Mouse (Mus musculus): ENCODE results near the gene Hs2st1. TPM values are rescaled to one million over a fixed set of nuclear protein-coding genes. Genes with fewer than 3 reads are reported as not detected.
A peak's percentile ranks its signal among the peaks of the same experiment; 100 is the strongest.

The Hs2st1 gene
- polyA plus RNA-seq, 1 experiment from 2014 or later: 6.2 TPM

GRCm38 (mm10) chr3:144448977-144449376, 121.0 kb downstream of the Hs2st1 start:
- peaks cover 10% of the 10 kb centered on the region; the same call in 1 of the 2 replicates for H3K4me1 ChIP-seq (ENCODE audit: control insufficient read depth, insufficient read depth, low read length)
- H3K4me3 ChIP-seq (ENCODE audit: low read length): no peak overlapping the region
- H3K9ac ChIP-seq (ENCODE audit: low read depth, low read length): no peak overlapping the region
- WGBS: 93% methylated on average over 6 of the region's 6 CpGs
- H3K9me3 ChIP-seq (ENCODE audit: control insufficient read depth, low read length): no peaks in the 10 kb centered on the region
- ATAC-seq: no peak
- no peak overlapping the region for H3K4me2 ChIP-seq (ENCODE audit: low read depth, low read length)
- H3K27me3 ChIP-seq (replicated peaks; ENCODE audit: control insufficient read depth, insufficient read depth, low read length): no peaks in the 10 kb centered on the region
- no peak overlapping the region for H3K27ac ChIP-seq (ENCODE audit: low read length)
- H3K36me3 ChIP-seq (ENCODE audit: control insufficient read depth, insufficient read depth, low read length): no peaks in the 10 kb centered on the region

- ATAC-seq: no peak
- H3K36me3 ChIP-seq (ENCODE audit: control insufficient read depth, insufficient read depth, low read length): no peaks in the 10 kb centered on the region
- no peak overlapping the region for H3K27ac ChIP-seq (ENCODE audit: low read length)
- no peaks in the 10 kb centered on the region for H3K27me3 ChIP-seq (replicated peaks; ENCODE audit: control insufficient read depth, insufficient read depth, low read length)
- H3K4me2 ChIP-seq (ENCODE audit: low read depth, low read length): no peak overlapping the region
- H3K9me3 ChIP-seq (ENCODE audit: control insufficient read depth, low read length): no peaks in the 10 kb centered on the region
- 92% methylated on average over 9 of the region's 9 CpGs for WGBS
- peaks cover 8% of the 10 kb centered on the region; the same call in 1 of the 2 replicates for H3K4me1 ChIP-seq (ENCODE audit: control insufficient read depth, insufficient read depth, low read length)
- no peak overlapping the region for H3K4me3 ChIP-seq (ENCODE audit: low read length)
- H3K9ac ChIP-seq (ENCODE audit: low read depth, low read length): no peak overlapping the region
Measured at GRCm38 (mm10) chr3:144447917-144448316, 122.1 kb downstream of the Hs2st1 start.

- ATAC-seq: peak; percentile 73
- no peak overlapping the region for H3K4me3 ChIP-seq (ENCODE audit: low read length)
- no peaks in the 10 kb centered on the region for H3K36me3 ChIP-seq (ENCODE audit: control insufficient read depth, insufficient read depth, low read length)
- H3K27ac ChIP-seq (ENCODE audit: low read length): no peak overlapping the region
- no peak overlapping the region for H3K9ac ChIP-seq (ENCODE audit: low read depth, low read length)
- H3K4me2 ChIP-seq (ENCODE audit: low read depth, low read length): no peak overlapping the region
- WGBS: 58% methylated on average over 14 of the region's 14 CpGs
- H3K4me1 ChIP-seq (ENCODE audit: control insufficient read depth, insufficient read depth, low read length): peaks cover 8% of the 10 kb centered on the region; the same call in 1 of the 2 replicates
- no peaks in the 10 kb centered on the region for H3K27me3 ChIP-seq (replicated peaks; ENCODE audit: control insufficient read depth, insufficient read depth, low read length)
- H3K9me3 ChIP-seq (ENCODE audit: control insufficient read depth, low read length): no peaks in the 10 kb centered on the region
Measured at GRCm38 (mm10) chr3:144446081-144446634, 123.8 kb downstream of the Hs2st1 start.

GRCm38 (mm10) chr3:144437871-144438398, 132.0 kb downstream of the Hs2st1 start:
- no peak overlapping the region for H3K4me2 ChIP-seq (ENCODE audit: low read depth, low read length)
- no peaks in the 10 kb centered on the region for H3K27me3 ChIP-seq (replicated peaks; ENCODE audit: control insufficient read depth, insufficient read depth, low read length)
- WGBS: 92% methylated on average over 14 of the region's 14 CpGs
- H3K9ac ChIP-seq (ENCODE audit: low read depth, low read length): no peak overlapping the region
- no peaks in the 10 kb centered on the region for H3K9me3 ChIP-seq (ENCODE audit: control insufficient read depth, low read length)
- no peaks in the 10 kb centered on the region for H3K4me1 ChIP-seq (ENCODE audit: control insufficient read depth, insufficient read depth, low read length)
- H3K27ac ChIP-seq (ENCODE audit: low read length): no peak overlapping the region
- H3K36me3 ChIP-seq (ENCODE audit: control insufficient read depth, insufficient read depth, low read length): no peaks in the 10 kb centered on the region
- no peak for ATAC-seq
- no peak overlapping the region for H3K4me3 ChIP-seq (ENCODE audit: low read length)

- no peak overlapping the region for H3K27ac ChIP-seq (ENCODE audit: low read length)
- H3K4me2 ChIP-seq (ENCODE audit: low read depth, low read length): no peak overlapping the region
- H3K4me1 ChIP-seq (ENCODE audit: control insufficient read depth, insufficient read depth, low read length): no peaks in the 10 kb centered on the region
- no peaks in the 10 kb centered on the region for H3K27me3 ChIP-seq (replicated peaks; ENCODE audit: control insufficient read depth, insufficient read depth, low read length)
- H3K36me3 ChIP-seq (ENCODE audit: control insufficient read depth, insufficient read depth, low read length): no peaks in the 10 kb centered on the region
- WGBS: 77% methylated on average over 3 of the region's 3 CpGs
- no peak overlapping the region for H3K4me3 ChIP-seq (ENCODE audit: low read length)
- no peak for ATAC-seq
- H3K9me3 ChIP-seq (ENCODE audit: control insufficient read depth, low read length): no peaks in the 10 kb centered on the region
- H3K9ac ChIP-seq (ENCODE audit: low read depth, low read length): no peak overlapping the region
Measured at GRCm38 (mm10) chr3:144436076-144436475, 133.9 kb downstream of the Hs2st1 start.

- H3K9me3 ChIP-seq (ENCODE audit: control insufficient read depth, low read length): no peaks in the 10 kb centered on the region
- no peaks in the 10 kb centered on the region for H3K36me3 ChIP-seq (ENCODE audit: control insufficient read depth, insufficient read depth, low read length)
- no peak overlapping the region for H3K4me2 ChIP-seq (ENCODE audit: low read depth, low read length)
- 90% methylated on average over 16 of the region's 16 CpGs for WGBS
- H3K4me3 ChIP-seq (ENCODE audit: low read length): no peak overlapping the region
- no peak overlapping the region for H3K27ac ChIP-seq (ENCODE audit: low read length)
- no peak for ATAC-seq
- H3K27me3 ChIP-seq (replicated peaks; ENCODE audit: control insufficient read depth, insufficient read depth, low read length): no peaks in the 10 kb centered on the region
- H3K9ac ChIP-seq (ENCODE audit: low read depth, low read length): no peak overlapping the region
- no peaks in the 10 kb centered on the region for H3K4me1 ChIP-seq (ENCODE audit: control insufficient read depth, insufficient read depth, low read length)
Measured at GRCm38 (mm10) chr3:144435281-144435680, 134.7 kb downstream of the Hs2st1 start.

- Histone ChIP-seq H3K9ac (ENCODE audit: low read depth, low read length) (no peak overlapping the region), H3K36me3 (ENCODE audit: control insufficient read depth, insufficient read depth, low read length) (no peaks in the 10 kb centered on the region), H3K4me2 (ENCODE audit: low read depth, low read length) (no peak overlapping the region), H3K4me1 (ENCODE audit: control insufficient read depth, insufficient read depth, low read length) (no peaks in the 10 kb centered on the region), H3K9me3 (ENCODE audit: control insufficient read depth, low read length) (no peaks in the 10 kb centered on the region), H3K27ac (ENCODE audit: low read length) (no peak overlapping the region), H3K4me3 (ENCODE audit: low read length) (no peak overlapping the region), H3K27me3 (replicated peaks; ENCODE audit: control insufficient read depth, insufficient read depth, low read length) (no peaks in the 10 kb centered on the region)
- ATAC-seq: no peak
- 90% methylated on average over 17 of the region's 17 CpGs for WGBS
Measured at GRCm38 (mm10) chr3:144434276-144434675, 135.7 kb downstream of the Hs2st1 start.

GRCm38 (mm10) chr3:144433039-144433438, 136.9 kb downstream of the Hs2st1 start:
- Histone ChIP-seq H3K4me1 (ENCODE audit: control insufficient read depth, insufficient read depth, low read length) (no peaks in the 10 kb centered on the region), H3K4me2 (ENCODE audit: low read depth, low read length) (no peak overlapping the region), H3K27me3 (replicated peaks; ENCODE audit: control insufficient read depth, insufficient read depth, low read length) (no peaks in the 10 kb centered on the region), H3K9ac (ENCODE audit: low read depth, low read length) (no peak overlapping the region), H3K36me3 (ENCODE audit: control insufficient read depth, insufficient read depth, low read length) (no peaks in the 10 kb centered on the region), H3K27ac (ENCODE audit: low read length) (no peak overlapping the region), H3K9me3 (ENCODE audit: control insufficient read depth, low read length) (no peaks in the 10 kb centered on the region), H3K4me3 (ENCODE audit: low read length) (no peak overlapping the region)
- no peak for ATAC-seq
- whole genome bisulfite sequencing: 76% methylated on average over 7 of the region's 7 CpGs

GRCm38 (mm10) chr3:144432143-144432577, 137.8 kb downstream of the Hs2st1 start:
- ATAC-seq: no peak
- H3K27ac ChIP-seq (ENCODE audit: low read length): no peak overlapping the region

More at GRCm38 (mm10) chr3:144432143-144432577, 137.8 kb downstream of the Hs2st1 start:
- WGBS: 77% methylated on average over 10 of the region's 10 CpGs
- H3K36me3 ChIP-seq (ENCODE audit: control insufficient read depth, insufficient read depth, low read length): no peaks in the 10 kb centered on the region
- no peaks in the 10 kb centered on the region for H3K27me3 ChIP-seq (replicated peaks; ENCODE audit: control insufficient read depth, insufficient read depth, low read length)
- no peak overlapping the region for H3K4me3 ChIP-seq (ENCODE audit: low read length)
- no peak overlapping the region for H3K4me2 ChIP-seq (ENCODE audit: low read depth, low read length)
- H3K9ac ChIP-seq (ENCODE audit: low read depth, low read length): no peak overlapping the region
- no peaks in the 10 kb centered on the region for H3K4me1 ChIP-seq (ENCODE audit: control insufficient read depth, insufficient read depth, low read length)
- no peaks in the 10 kb centered on the region for H3K9me3 ChIP-seq (ENCODE audit: control insufficient read depth, low read length)
